Mouse (Mus musculus): Measurements from ENCODE around the gene Nucb2. TPM values are rescaled to one million over a fixed set of nuclear protein-coding genes. Genes with fewer than 3 reads are reported as not detected.

Nucb2 gene
- polyA plus RNA-seq, 1 experiment from 2014 or later: 7.8 TPM

- Histone ChIP-seq H3K9ac (ENCODE audit: low read length) (no peak overlapping the region), H3K4me3 (ENCODE audit: low read length) (no peak overlapping the region), H3K4me1 (ENCODE audit: control insufficient read depth, insufficient read depth, low read length) (no peaks in the 10 kb centered on the region), H3K4me2 (ENCODE audit: low read depth, low read length) (no peak overlapping the region), H3K27ac (ENCODE audit: low read length) (no peak overlapping the region), H3K36me3 (ENCODE audit: control insufficient read depth, insufficient read depth) (no peaks in the 10 kb centered on the region), H3K27me3 (ENCODE audit: control insufficient read depth, insufficient read depth, low read length) (no peaks in the 10 kb centered on the region), H3K9me3 (replicated peaks; ENCODE audit: control insufficient read depth, low read length) (no peaks in the 10 kb centered on the region)
- ATAC-seq (replicated peaks; ENCODE audit: extremely low read depth, insufficient read depth, low FRiP score): no peak
Observed at GRCm38 (mm10) chr7:116556834-116557233, 52.7 kb downstream of the Nucb2 start.

GRCm38 (mm10) chr7:116574551-116574950, 70.4 kb downstream of the Nucb2 start:
- Histone ChIP-seq H3K4me1 (ENCODE audit: control insufficient read depth, insufficient read depth, low read length) (no peaks in the 10 kb centered on the region), H3K9ac (ENCODE audit: low read length) (no peak overlapping the region), H3K27ac (ENCODE audit: low read length) (no peak overlapping the region), H3K9me3 (replicated peaks; ENCODE audit: control insufficient read depth, low read length) (no peaks in the 10 kb centered on the region), H3K4me3 (ENCODE audit: low read length) (no peak overlapping the region), H3K27me3 (ENCODE audit: control insufficient read depth, insufficient read depth, low read length) (no peaks in the 10 kb centered on the region), H3K36me3 (ENCODE audit: control insufficient read depth, insufficient read depth) (no peaks in the 10 kb centered on the region), H3K4me2 (ENCODE audit: low read depth, low read length) (no peak overlapping the region)
- ATAC-seq (replicated peaks; ENCODE audit: extremely low read depth, insufficient read depth, low FRiP score): no peak

Other genes starting within 250 kb of the Nucb2 start
- gene Plekha7, start 196.0 kb upstream of the Nucb2 start, polyA plus RNA-seq (2015; fragmentation: Nextera tagmentation; extraction: Ambion mirVana): 40.9 and 44.5 TPM in 2 replicates
- gene Rps13, start 170.2 kb upstream of the Nucb2 start, polyA plus RNA-seq (2015; fragmentation: Nextera tagmentation; extraction: Ambion mirVana): 427 and 491 TPM in 2 replicates
- 14.3 and 15.6 TPM in 2 replicates for gene Pik3c2a, start 60.9 kb upstream of the Nucb2 start, polyA plus RNA-seq (2015; fragmentation: Nextera tagmentation; extraction: Ambion mirVana)

Measured in heart, embryonic 16.5 days (tissue).